8 mouse cellular contexts compared by ENCODE assay signal in genomic region chr2:164879568-164880277, GRCm38 (mm10). TPM values are rescaled to one million over a fixed set of nuclear protein-coding genes. Genes with fewer than 3 reads are reported as not detected.
DNase-seq lines count a peak whose midpoint lies in the region; ATAC-seq and TF ChIP-seq lines count a peak whose summit lies in the region.

No protein-coding gene starts in this region.

- 2% methylated on average over 45 of the region's 72 CpGs for WGBS in hindbrain, postnatal 0 days

- ATAC-seq in activated CD4-positive, CD25-positive, alpha-beta regulatory T cell, adult 4 months: peak; percentile 89
- peak; percentile 77 for ATAC-seq in common myeloid progenitor, adult 5-6 weeks (replicated peaks; ENCODE audit: low read depth, poor library complexity, severe bottlenecking)
- peak; percentile 93 for ATAC-seq in hindbrain, postnatal 0 days

- H3K4me3 ChIP-seq in gastrocnemius, adult 2 months: peak overlapping the region; percentile 95
- H3K4me3 ChIP-seq in hindbrain, postnatal 0 days (ENCODE audit: low read length): peak overlapping the region; percentile 71

- peaks cover 21% of the 10 kb centered on the region for H3K36me3 ChIP-seq in hindbrain, postnatal 0 days (ENCODE audit: insufficient read depth, low read length)

- H3K9me3 ChIP-seq in hindbrain, postnatal 0 days (ENCODE audit: low read length): no peaks in the 10 kb centered on the region

- H3K27me3 ChIP-seq in hindbrain, postnatal 0 days (ENCODE audit: insufficient read depth, low read length): no peaks in the 10 kb centered on the region

- TF ChIP-seq CTCF in gastrocnemius, adult 2 months (IDR thresholded peaks at IDR 0.05): no peak
- TF ChIP-seq CTCF in hindbrain, postnatal 0 days (IDR thresholded peaks at IDR 0.05; ENCODE audit: low read depth): no peak

- intact Hi-C loops in gastrocnemius, adult 2 months (cut with DNase I): loop anchor here (1.0 to 2.0 kb wide), 2 partner anchors 32 to 47 kb away; partner anchors contain the start of genes Ctsa, Neurl2 and Zfp335

- H3K4me1 ChIP-seq in hindbrain, postnatal 0 days (ENCODE audit: insufficient read depth, low read length): 0 out of 2 replicates have a peak, but pooled peaks cover 8% of the 10 kb centered on the region

- peak overlapping the region; percentile 100 for H3K27ac ChIP-seq in gastrocnemius, adult 2 months
- H3K27ac ChIP-seq in hindbrain, postnatal 0 days: peak overlapping the region; percentile 100

- H3K9ac ChIP-seq in hindbrain, postnatal 0 days (replicated peaks; ENCODE audit: low read length): peak overlapping the region; percentile 96

- peak overlapping the region; percentile 100 for H3K4me2 ChIP-seq in hindbrain, postnatal 0 days (ENCODE audit: low read depth, low read length)

- DNase-seq in gastrocnemius, adult 2 months: peak; percentile 96
- peak; percentile 98 for DNase-seq in hindbrain, postnatal 0 days (ENCODE audit: low spot score)
- peak; percentile 92 to 94 for DNase-seq in left cerebral cortex, adult 18-20 months (ENCODE audit: low spot score in 2 of 2)
- peak; percentile 96 for DNase-seq in lung, postnatal 4 days
- peak; percentile 97 for DNase-seq in retina, postnatal 1 day
- peak; percentile 97 for DNase-seq in thymus, postnatal 4 days

RNA-seq across cellular contexts. Expression of gene Pcif1, which starts 0.6 kb away (rescaled TPM):
- 100 to 1,000 TPM; 102 to 122 TPM for polyA plus RNA-seq in activated CD4-positive, CD25-positive, alpha-beta regulatory T cell, adult 4 months (2017; shearing (Covaris generic))
- total RNA-seq in common myeloid progenitor, adult 5-6 weeks (2017): 18.8 and 19.2 TPM in 2 replicates
- total RNA-seq in gastrocnemius, adult 2 months (2021): 10 to 100 TPM; 25.6 TPM
- 76.7 and 83.7 TPM in 2 replicates for total RNA-seq in hindbrain, postnatal 0 days (2014; rRNA removed)
- polyA plus RNA-seq in hindbrain, postnatal 0 days (2015; fragmentation: Nextera tagmentation; extraction: Ambion mirVana): 107 and 108 TPM in 2 replicates
- total RNA-seq in left cerebral cortex, adult 18-20 months (2021): 10 to 100 TPM; 40.6 to 46.1 TPM

RNA-seq across cellular contexts. Expression of gene Pltp, which starts 22.2 kb away (rescaled TPM):
- polyA plus RNA-seq in activated CD4-positive, CD25-positive, alpha-beta regulatory T cell, adult 4 months (2017; shearing (Covaris generic)): 1 to 10 TPM in 1 of 2 experiments, under 1 TPM in 1; 0.87 to 1.0 TPM
- total RNA-seq in common myeloid progenitor, adult 5-6 weeks (2017): not detected in 2 replicates
- total RNA-seq in gastrocnemius, adult 2 months (2021): 10 to 100 TPM; 11.4 to 20.1 TPM
- total RNA-seq in hindbrain, postnatal 0 days (2014; rRNA removed): 76.2 and 88.7 TPM in 2 replicates
- polyA plus RNA-seq in hindbrain, postnatal 0 days (2015; fragmentation: Nextera tagmentation; extraction: Ambion mirVana): 99.6 and 117 TPM in 2 replicates
- 10 to 100 TPM; 90.7 to 93.5 TPM for total RNA-seq in left cerebral cortex, adult 18-20 months (2021)

RNA-seq across cellular contexts. Expression of gene Zfp335, which starts 31.8 kb away (rescaled TPM):
- 1 to 10 TPM; 6.7 to 9.0 TPM for polyA plus RNA-seq in activated CD4-positive, CD25-positive, alpha-beta regulatory T cell, adult 4 months (2017; shearing (Covaris generic))
- 6.2 and 7.6 TPM in 2 replicates for total RNA-seq in common myeloid progenitor, adult 5-6 weeks (2017)
- total RNA-seq in gastrocnemius, adult 2 months (2021): 10 to 100 TPM in 1 of 2 experiments, 1 to 10 TPM in 1; 9.7 to 10.5 TPM
- total RNA-seq in hindbrain, postnatal 0 days (2014; rRNA removed): 26.5 and 28.3 TPM in 2 replicates
- polyA plus RNA-seq in hindbrain, postnatal 0 days (2015; fragmentation: Nextera tagmentation; extraction: Ambion mirVana): 9.0 and 9.2 TPM in 2 replicates
- 10 to 100 TPM; 25.0 to 25.1 TPM for total RNA-seq in left cerebral cortex, adult 18-20 months (2021)

RNA-seq across cellular contexts. Expression of gene Neurl2, which starts 46.5 kb away (rescaled TPM):
- polyA plus RNA-seq in activated CD4-positive, CD25-positive, alpha-beta regulatory T cell, adult 4 months (2017; shearing (Covaris generic)): under 1 TPM in 1 of 2 experiments, not detected in 1; 0.69 TPM
- total RNA-seq in common myeloid progenitor, adult 5-6 weeks (2017): 0.55 and 0.87 TPM in 2 replicates
- 10 to 100 TPM; 31.1 to 37.0 TPM for total RNA-seq in gastrocnemius, adult 2 months (2021)
- 8.7 and 12.1 TPM in 2 replicates for total RNA-seq in hindbrain, postnatal 0 days (2014; rRNA removed)
- polyA plus RNA-seq in hindbrain, postnatal 0 days (2015; fragmentation: Nextera tagmentation; extraction: Ambion mirVana): 7.2 and 7.6 TPM in 2 replicates
- 1 to 10 TPM; 3.1 TPM for total RNA-seq in left cerebral cortex, adult 18-20 months (2021)

RNA-seq across cellular contexts. Expression of gene Ctsa, which starts 47.0 kb away (rescaled TPM):
- 100 to 1,000 TPM; 215 to 216 TPM for polyA plus RNA-seq in activated CD4-positive, CD25-positive, alpha-beta regulatory T cell, adult 4 months (2017; shearing (Covaris generic))
- total RNA-seq in common myeloid progenitor, adult 5-6 weeks (2017): 44.4 and 51.1 TPM in 2 replicates
- total RNA-seq in gastrocnemius, adult 2 months (2021): 10 to 100 TPM; 50.2 to 58.1 TPM
- 135 and 147 TPM in 2 replicates for total RNA-seq in hindbrain, postnatal 0 days (2014; rRNA removed)
- 112 and 116 TPM in 2 replicates for polyA plus RNA-seq in hindbrain, postnatal 0 days (2015; fragmentation: Nextera tagmentation; extraction: Ambion mirVana)
- 10 to 100 TPM; 93.1 to 93.6 TPM for total RNA-seq in left cerebral cortex, adult 18-20 months (2021)

Comparison
In these comparisons a context has a peak if more than half of its experiments do, and no peak if none do; other contexts are left out.
1. Peak in every context shown above with its lines: DNase-seq, ATAC-seq, H3K4me3 ChIP-seq and H3K27ac ChIP-seq.
2. RNA of gene Pltp, which starts 22.2 kb away (total RNA-seq): 90.7 to 93.5 TPM in left cerebral cortex, adult 18-20 months, 76.2 to 88.7 TPM in hindbrain, postnatal 0 days and 11.4 to 20.1 TPM in gastrocnemius, adult 2 months; not detected in common myeloid progenitor, adult 5-6 weeks; every median in the first group is over 10 times any median in the second.